Mouse (Mus musculus) G1E (cell line): ENCODE results near the gene Stra6l. TPM values are rescaled to one million over a fixed set of nuclear protein-coding genes. Genes with fewer than 3 reads are reported as not detected.

ENCODE experiments used
- ATAC-seq: 2 replicates; pipeline ENCODE4 v1.8.0; 2016; ENCODE audit warnings: mild to moderate bottlenecking; ENCODE audit not compliant: insufficient number of reproducible peaks, poor library complexity, low FRiP score, severe bottlenecking; ENCODE audit errors: extremely low read depth
- DNase-seq: peaks from one replicate; pipeline ENCODE4 v3.0.0; 2012; ENCODE audit warnings: low spot score
- H3K27me3 ChIP-seq: 2 replicates; pipeline ENCODE4 v1.6.1; 2012; ENCODE audit warnings: mild to moderate bottlenecking, low read length, inconsistent platforms; ENCODE audit not compliant: insufficient read depth
- H3K36me3 ChIP-seq: replicated peaks from 2 replicates; pipeline ENCODE3; 2012; ENCODE audit warnings: mild to moderate bottlenecking, inconsistent platforms
- H3K4me1 ChIP-seq: 2 replicates; pipeline ENCODE4 v1.6.1; 2012; ENCODE audit warnings: low read depth, low read length, inconsistent platforms, mixed read lengths; ENCODE audit not compliant: insufficient read depth
- H3K4me3 ChIP-seq: 2 replicates; pipeline ENCODE4 v1.5.1; 2012; ENCODE audit warnings: low read depth, mild to moderate bottlenecking, inconsistent platforms, low read length, moderate library complexity, mixed read lengths
- H3K9me3 ChIP-seq: replicated peaks from 2 replicates; pipeline ENCODE4 v1.6.1; 2012; ENCODE audit warnings: inconsistent platforms
- CTCF ChIP-seq: IDR thresholded peaks from 2 replicates; pipeline ENCODE4 v1.5.1; 2012; ENCODE audit warnings: low read depth, low read length, inconsistent platforms, mixed read lengths
- GATA1 ChIP-seq: IDR thresholded peaks from 2 replicates; pipeline ENCODE4 v1.6.1; 2012; ENCODE audit warnings: borderline replicate concordance, low read length, inconsistent platforms, mixed read lengths
- GATA2 ChIP-seq: IDR thresholded peaks from 2 replicates; pipeline ENCODE4 v1.6.1; 2012; ENCODE audit warnings: low read depth, low read length, inconsistent platforms, borderline replicate concordance
- POLR2AphosphoS5 ChIP-seq: IDR thresholded peaks from 2 replicates; pipeline ENCODE4 v1.6.1; 2012; ENCODE audit warnings: low read depth, low read length, inconsistent platforms; ENCODE audit not compliant: insufficient replicate concordance
- TAL1 ChIP-seq: conservative IDR thresholded peaks from 2 replicates; pipeline ENCODE4 v1.6.1; 2012; ENCODE audit warnings: low read depth, low read length, inconsistent platforms, mixed read lengths
- polyA plus RNA-seq: library from polyadenylated mRNA; stranded (reverse); fragments of >175 nt; gene quantifications from 2 replicates; pipeline ENCODE4 v1.2.3, GENCODE M21; 2012
- total RNA-seq, 2 experiments: library from RNA; stranded (forward) in 1 of 2; stranded (reverse) in 1 of 2; fragments of 200-1000 nt in 1 of 2; fragments of >200 nt in 1 of 2; fragmentation: Nextera tagmentation in 1 of 2; gene quantifications; 2 replicates each; pipeline ENCODE4 v1.2.3; 2014 to 2017

The Stra6l gene
- total and polyA plus RNA-seq, 3 experiments, result 0.33 TPM; not detected in 2

DNA sequence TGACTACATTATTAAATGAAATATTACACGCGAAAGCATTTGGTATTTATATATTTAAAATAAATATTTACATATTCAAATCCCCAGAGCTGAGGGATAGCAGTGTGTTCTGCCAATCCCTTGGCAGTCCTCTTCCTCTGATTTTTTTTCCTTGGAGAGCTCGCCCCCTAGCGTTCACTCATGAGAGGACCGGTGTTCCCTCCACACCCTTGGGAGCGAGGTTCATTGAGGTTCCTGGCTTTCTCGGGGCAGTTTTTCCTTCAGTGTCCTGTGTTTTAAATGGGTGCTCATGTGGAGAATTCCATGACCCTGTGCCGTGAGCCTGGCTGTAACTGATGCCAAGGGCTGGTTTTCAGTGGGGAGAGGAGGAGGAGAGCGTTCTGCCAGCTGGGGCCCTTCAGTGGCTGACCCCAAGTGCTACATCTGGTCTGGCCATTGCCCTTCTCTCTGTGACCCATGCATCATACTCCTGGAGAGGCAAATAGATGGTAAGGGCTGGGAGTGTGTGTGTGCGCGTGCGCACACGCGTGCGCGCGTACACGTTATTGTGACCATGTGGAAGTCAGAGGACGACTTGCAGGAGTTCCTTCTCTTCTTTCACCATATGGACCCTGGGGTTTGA, 7.5 kb downstream of the Stra6l start:
- H3K36me3 ChIP-seq, result no peaks in the 10 kb centered on the region
- ATAC-seq, result no peak
- H3K9me3 ChIP-seq, result no peaks in the 10 kb centered on the region
- peaks cover 3% of the 10 kb centered on the region; the same call in 1 of the 2 replicates for H3K27me3 ChIP-seq
- no peaks in the 10 kb centered on the region for H3K4me1 ChIP-seq
- H3K4me3 ChIP-seq, result no peak overlapping the region
- peak; percentile 37 for DNase-seq
- TF ChIP-seq CTCF (0 out of 2 replicates have a peak, but pooled peaks have one; percentile 48), TAL1 (no peak), POLR2AphosphoS5 (no peak), GATA1 (no peak), GATA2 (no peak)

DNA sequence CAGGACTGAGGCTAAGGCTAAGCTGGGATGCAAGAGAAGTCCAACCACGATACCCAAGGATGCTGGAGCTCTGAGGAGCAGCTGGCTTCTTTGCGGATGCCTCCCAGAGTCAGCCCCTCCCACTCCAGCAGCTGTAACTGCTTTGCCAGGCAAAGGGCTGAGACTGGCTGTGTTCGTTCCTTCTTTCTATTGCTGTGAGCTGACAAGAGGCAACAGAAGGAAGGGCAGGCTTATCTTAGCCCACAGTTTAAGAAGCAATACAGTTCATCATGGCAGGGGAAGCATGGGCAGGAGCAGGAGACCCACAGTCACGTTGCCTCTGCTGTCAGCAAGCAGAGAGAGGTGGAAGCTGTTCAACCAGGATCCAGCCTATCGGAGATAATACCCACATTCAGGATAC, 12.7 kb downstream of the Stra6l start:
- ATAC-seq, result no peak
- H3K4me1 ChIP-seq, result no peaks in the 10 kb centered on the region; the same call in 1 of the 2 replicates
- H3K9me3 ChIP-seq, result no peaks in the 10 kb centered on the region
- no peak for DNase-seq
- no peaks in the 10 kb centered on the region for H3K27me3 ChIP-seq
- no peaks in the 10 kb centered on the region for H3K36me3 ChIP-seq
- no peak overlapping the region for H3K4me3 ChIP-seq
- TF ChIP-seq GATA2 (no peak), TAL1 (no peak), GATA1 (no peak), CTCF (no peak), POLR2AphosphoS5 (no peak)

DNA sequence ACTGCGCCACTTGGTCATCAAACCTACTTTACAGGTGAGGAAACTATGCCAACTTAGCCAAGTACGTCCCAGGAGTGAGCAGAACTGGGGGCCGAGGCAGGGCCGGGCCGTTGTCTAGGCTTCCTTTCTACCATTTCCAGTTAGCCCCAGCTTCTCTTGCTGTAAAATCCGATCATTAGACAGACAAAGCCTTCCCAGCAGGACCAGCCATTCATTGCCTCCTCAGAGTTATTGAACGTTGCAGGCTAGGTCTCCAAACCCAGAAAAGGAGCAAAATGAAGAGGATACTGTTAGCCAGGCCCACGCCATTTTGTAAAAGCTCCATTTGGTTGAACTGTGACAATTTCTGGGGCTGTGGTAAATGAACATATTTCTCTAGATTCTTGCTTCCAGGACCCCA, 19.0 kb downstream of the Stra6l start:
- DNase-seq, result no peak
- TF ChIP-seq GATA2 (no peak), GATA1 (no peak), CTCF (no peak), POLR2AphosphoS5 (no peak), TAL1 (no peak)
- Histone ChIP-seq H3K4me3 (no peak overlapping the region), H3K4me1 (no peaks in the 10 kb centered on the region; the same call in 1 of the 2 replicates), H3K27me3 (no peaks in the 10 kb centered on the region), H3K9me3 (no peaks in the 10 kb centered on the region), H3K36me3 (no peaks in the 10 kb centered on the region)
- no peak for ATAC-seq

DNA sequence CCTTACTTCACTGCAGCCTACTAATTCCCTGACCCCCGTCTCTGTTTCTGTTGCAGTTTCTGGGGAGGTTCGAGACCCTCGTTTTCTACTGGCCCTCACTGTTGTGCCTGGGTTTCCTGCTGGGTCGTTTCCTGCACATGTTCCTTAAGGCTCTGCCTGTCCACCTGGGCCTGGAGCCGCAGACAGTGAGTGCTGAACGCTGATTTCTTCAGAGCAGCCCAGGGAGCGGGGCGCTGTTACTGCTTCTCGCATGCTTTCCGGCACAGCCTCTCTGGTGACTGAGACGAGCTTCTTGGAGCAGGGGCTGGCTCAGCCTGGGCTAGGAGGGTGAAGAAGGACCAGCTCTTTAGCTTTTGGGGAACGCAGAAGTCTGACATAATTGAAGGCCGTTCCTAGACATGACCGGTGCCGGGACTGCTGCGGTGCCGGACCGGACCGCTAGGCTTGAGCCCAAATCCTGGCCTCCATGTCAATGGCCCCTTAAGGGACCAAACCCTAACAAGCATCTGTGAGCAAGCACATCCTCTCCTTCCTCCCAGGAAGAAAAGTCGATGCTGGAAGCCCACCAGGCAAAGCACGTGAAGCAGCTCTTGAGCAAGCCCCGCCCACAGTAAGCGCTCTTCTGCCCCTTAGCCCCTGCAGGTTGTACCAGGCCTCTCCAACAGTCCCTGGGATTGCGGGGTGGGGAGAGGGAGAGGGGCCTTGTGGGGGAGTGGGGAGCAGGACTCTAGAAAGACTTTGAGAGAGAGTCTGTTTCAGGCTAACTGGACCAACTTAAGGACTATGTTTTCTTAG, 20.8 kb downstream of the Stra6l start:
- TF ChIP-seq GATA2, result no peak
- TF ChIP-seq CTCF, result no peak
- TF ChIP-seq GATA1, result no peak
- no peak for TF ChIP-seq TAL1
- TF ChIP-seq POLR2AphosphoS5, result no peak
- no peak overlapping the region for H3K4me3 ChIP-seq
- no peaks in the 10 kb centered on the region for H3K27me3 ChIP-seq
- no peaks in the 10 kb centered on the region for H3K4me1 ChIP-seq
- DNase-seq (no peak), ATAC-seq (no peak)
- no peaks in the 10 kb centered on the region for H3K9me3 ChIP-seq
- no peaks in the 10 kb centered on the region for H3K36me3 ChIP-seq

DNA sequence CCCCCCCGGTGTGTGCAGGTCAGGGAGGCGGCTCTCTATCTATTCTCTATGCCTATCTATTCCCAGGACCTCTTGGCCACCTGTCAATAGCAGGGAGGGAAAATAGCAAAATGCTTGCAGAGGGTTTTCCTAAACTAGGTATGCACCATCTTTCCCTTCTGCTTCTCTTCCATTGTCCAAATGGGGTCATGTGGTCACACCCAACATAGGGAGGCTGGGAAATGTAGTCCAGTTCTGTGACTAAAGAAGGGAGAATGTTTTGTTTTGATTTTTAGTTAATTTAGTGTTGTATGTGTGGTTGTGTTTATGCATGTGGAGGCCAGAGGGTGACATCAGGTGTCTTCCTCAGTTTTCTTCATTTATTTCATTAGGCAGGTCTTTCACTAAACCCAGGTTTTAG, 23.7 kb downstream of the Stra6l start:
- no peak for TF ChIP-seq POLR2AphosphoS5
- TF ChIP-seq CTCF, result no peak
- no peak for TF ChIP-seq GATA1
- TF ChIP-seq GATA2, result no peak
- TF ChIP-seq TAL1, result no peak
- Histone ChIP-seq H3K4me3 (no peak overlapping the region), H3K36me3 (no peaks in the 10 kb centered on the region), H3K9me3 (peaks cover 9% of the 10 kb centered on the region), H3K4me1 (no peaks in the 10 kb centered on the region), H3K27me3 (no peaks in the 10 kb centered on the region)
- DNase-seq (no peak), ATAC-seq (no peak)

DNA sequence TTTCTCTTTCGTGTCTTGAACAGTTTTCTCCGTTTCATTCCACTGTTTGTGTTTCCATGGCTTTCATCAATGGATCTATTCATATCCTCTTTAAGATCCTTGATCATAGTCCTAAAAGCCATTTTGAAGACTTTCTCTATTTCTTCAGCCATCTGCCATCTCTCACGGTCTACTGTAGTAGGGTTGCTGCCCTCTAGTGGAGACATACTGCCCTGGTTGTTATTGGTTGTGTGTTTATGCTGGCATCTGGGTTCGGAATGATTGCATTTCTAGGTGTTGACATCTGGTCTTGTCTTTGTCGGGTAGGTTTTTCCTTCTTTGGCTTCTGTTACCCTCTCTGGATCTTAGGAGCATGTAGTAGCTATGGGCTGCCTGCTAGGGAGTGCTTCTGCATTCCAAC, 30.5 kb downstream of the Stra6l start:
- DNase-seq (peak; percentile 16), ATAC-seq (no peak)
- no peak overlapping the region for H3K4me3 ChIP-seq

More for the DNA sequence above, 30.5 kb downstream of the Stra6l start:
- Histone ChIP-seq H3K4me1 (no peaks in the 10 kb centered on the region), H3K9me3 (peaks cover 9% of the 10 kb centered on the region), H3K36me3 (no peaks in the 10 kb centered on the region), H3K27me3 (no peaks in the 10 kb centered on the region)
- TF ChIP-seq CTCF, result peak; percentile 41; the same call in 1 of the 2 replicates
- no peak for TF ChIP-seq GATA2
